Mouse (Mus musculus) megakaryocyte progenitor cell, adult 5-6 weeks (primary cell): ENCODE results near the gene Sdhc. TPM values are rescaled to one million over a fixed set of nuclear protein-coding genes. Genes with fewer than 3 reads are reported as not detected.

Source experiments
- ATAC-seq: replicated peaks from 2 replicates; pipeline ENCODE4 v1.8.0; 2016; ENCODE audit warnings: mild to moderate bottlenecking, moderate TSS enrichment, inconsistent platforms; ENCODE audit not compliant: poor library complexity
- total RNA-seq, 2 experiments: library from RNA; stranded (forward) in 1 of 2; stranded (reverse) in 1 of 2; fragments of 157-497, 149-512 nt in 1 of 2; fragments of 200-1000 nt in 1 of 2; gene quantifications; 2 replicates each; pipeline versions ENCODE4 v1.2.3 to v1.2.4; 2015 to 2017

The Sdhc gene
- total RNA-seq, 2 experiments from 2014 or later = 69.4 to 154 TPM

DNA sequence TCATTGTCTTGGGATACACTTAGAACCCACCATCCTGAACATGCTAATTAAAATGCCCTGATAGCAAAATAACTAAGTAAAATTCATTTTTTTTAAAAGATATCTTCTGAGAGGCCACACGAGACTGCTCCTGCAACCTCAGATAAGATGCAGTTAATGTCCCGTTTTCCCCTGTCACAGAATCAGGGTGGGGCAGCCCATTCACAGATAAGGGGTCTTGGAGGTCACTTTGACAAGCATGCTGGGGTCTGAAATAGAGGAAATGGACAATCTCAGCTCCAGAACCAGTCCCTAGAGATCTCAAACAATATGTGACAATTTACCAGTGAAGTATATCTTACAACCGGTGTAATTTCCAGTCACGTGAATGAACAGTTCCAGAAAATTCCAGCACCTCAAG is 34.1 kb downstream of the Sdhc start:
- ATAC-seq = no peak

DNA sequence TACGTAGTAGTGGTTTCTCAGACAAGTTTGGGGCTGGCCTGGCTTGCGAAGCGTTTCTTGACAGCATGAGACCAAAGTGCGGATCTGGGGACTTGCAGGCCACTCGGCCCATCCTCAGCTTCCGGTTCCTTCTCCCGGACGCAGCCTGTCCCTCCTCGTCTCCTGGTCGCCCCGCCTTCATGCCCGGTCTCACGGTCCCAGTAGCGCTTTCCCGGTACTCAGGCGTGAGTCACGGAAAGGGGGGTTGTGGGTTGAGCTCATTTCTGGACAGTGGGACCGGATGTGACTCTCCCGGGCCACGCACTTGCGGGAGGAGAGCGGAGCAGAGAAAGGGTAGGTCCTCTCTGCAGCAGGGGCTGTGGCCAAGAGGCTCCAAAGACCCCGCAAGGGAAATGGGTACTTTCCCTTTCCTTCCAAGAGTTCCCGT is 36.5 kb downstream of the Sdhc start, which contains the start of gene Cfap126:
Gene Cfap126, plus strand, starts transcription at position 46 of the 427 bp plus-strand sequence.
- peak; percentile 51 for ATAC-seq

DNA sequence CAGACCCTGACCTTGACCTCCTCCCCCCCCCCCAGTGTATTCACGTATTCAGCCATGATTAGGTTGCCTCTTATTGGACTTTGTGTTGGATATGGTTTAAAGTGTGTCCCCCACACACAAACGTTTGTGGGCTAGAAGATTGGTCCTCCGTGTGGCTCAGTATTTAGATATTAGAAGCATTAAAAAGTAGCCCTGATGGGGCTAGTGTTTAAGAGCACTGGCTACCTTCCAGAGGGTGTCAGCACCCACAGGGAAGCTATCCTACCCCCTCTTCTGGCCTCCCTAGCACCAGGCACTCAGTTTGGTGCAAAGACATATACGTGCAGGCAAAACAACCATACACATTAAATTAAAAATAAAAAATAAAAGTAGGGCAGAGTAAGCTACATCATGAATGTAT is 37.4 kb downstream of the Sdhc start:
- no peak for ATAC-seq

DNA sequence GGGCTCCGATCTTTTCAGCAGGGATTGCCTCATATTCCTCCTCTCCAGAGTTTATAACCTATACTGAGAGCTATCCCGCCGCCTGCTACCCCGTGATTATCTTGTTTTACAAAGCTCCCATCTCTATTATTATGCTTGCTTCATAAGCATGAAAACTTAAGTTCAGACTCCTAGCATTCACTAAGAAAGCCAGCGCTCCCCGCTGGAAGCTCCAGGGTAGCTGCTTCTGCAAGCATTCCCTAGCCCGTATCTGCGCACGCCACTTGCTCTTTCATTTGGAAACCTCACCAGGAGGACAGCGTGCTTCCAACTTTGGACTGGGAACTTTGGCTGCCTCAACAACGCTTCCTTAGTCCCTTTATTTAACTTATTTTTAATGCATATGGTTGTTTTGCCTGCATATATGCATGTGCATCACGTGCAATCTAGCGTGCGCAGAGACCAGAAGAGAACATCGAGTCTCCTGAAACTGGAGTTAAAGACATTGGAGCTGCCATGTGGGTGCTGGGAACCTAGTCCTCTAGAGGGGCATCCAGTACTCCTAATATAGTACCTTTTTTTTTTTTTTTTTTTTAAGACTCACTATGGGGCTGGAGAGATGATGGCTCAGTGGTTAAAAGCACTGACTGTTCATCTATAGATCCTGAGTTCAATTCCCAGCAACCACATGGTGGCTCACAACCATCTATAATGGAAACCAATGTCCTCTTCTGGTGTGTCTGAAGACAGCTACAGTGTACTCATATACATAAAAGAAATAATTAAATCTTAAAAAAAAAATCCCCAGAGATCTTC is 38.4 kb downstream of the Sdhc start:
- peak; percentile 18 for ATAC-seq

DNA sequence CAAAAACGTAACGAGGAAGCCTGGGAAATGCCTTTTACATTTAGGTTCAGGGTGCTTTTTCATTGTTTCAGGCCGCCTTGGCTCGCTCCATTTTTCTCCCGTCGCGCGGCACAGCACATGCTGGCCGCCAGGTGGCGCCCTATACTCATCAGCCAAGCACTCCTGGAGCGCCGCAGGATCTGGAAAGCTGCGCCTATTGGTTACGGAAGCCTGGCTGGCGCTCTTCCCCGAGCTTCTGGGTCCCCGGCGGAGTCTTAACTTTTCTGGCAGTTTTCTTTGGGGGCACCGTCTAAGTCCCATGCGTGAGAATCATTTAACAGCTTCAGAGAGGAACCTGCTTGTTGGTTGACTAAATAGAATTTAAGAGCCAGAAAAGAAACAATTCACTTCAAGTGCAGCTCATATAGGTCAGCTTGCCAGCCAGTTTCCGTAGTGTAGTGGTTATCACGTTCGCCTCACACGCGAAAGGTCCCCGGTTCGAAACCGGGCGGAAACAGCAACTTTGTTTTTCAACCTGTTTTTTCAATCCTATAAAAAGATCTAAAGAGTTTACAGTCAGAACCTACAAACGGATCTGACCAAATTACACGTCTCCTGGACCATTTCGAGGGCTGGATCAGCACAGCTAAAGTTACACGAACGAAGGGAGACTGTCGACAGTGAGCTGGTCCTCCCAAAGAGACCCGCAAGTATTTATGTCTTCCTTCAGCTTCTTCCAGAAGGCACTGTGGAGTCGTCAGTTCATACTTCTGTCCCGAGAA is 39.2 kb downstream of the Sdhc start:
- ATAC-seq = peak; percentile 78

DNA sequence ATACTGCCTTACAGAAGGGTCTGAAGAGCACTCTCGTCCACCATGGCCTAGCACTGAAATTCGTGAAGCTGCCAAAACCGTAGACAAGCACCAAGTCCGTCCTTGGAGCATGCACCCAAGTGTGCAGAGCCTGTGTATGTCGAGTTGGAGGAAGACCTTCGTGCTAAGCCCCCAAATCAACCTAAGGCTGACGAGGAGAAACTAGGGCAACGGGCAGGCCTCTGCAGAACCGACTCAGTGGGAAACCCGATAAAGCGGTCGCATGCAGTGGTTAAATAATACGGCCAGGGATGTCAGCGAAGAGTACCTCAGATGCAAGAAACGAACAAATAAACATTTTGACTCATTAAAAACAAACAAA is 39.8 kb downstream of the Sdhc start:
- no peak for ATAC-seq

DNA sequence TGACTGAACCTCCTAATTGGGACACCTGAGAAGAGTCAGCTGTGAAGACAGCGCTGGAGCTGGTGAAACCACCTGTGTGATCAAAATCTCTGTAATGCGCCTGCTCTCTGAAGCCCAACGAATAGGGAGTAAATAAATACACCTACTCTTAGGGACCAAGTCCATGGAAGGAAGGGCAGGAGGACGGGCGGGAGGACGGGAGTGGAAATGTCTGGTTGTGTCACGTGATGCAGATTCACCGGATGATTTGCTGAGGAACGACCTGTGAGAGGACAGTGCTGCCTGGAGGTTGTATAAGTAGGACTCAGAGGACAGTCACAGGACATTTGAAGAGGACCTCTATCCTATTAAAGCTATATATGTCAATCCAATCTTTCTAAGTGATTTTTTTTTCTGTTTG is 40.8 kb downstream of the Sdhc start:
- ATAC-seq = no peak

DNA sequence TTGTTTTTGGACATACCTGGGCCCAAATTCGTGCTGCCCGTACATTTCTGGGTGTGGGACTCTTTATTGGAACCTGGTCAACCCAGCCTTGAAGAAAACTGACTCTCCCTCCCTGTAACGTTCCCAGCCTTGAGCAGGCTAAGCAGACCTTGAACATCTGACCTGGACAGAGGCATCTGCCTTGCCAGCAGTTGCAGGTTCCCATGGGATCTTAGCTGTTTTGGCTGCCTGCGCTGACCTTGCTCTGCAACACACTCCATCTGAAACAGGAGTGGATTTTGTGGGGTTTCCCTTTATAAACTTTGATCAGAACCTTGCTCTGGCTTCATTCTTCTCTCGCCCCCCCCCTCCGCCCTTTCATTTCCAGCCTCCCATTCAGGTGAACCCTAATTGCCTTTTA is 45.2 kb downstream of the Sdhc start:
- ATAC-seq = no peak

DNA sequence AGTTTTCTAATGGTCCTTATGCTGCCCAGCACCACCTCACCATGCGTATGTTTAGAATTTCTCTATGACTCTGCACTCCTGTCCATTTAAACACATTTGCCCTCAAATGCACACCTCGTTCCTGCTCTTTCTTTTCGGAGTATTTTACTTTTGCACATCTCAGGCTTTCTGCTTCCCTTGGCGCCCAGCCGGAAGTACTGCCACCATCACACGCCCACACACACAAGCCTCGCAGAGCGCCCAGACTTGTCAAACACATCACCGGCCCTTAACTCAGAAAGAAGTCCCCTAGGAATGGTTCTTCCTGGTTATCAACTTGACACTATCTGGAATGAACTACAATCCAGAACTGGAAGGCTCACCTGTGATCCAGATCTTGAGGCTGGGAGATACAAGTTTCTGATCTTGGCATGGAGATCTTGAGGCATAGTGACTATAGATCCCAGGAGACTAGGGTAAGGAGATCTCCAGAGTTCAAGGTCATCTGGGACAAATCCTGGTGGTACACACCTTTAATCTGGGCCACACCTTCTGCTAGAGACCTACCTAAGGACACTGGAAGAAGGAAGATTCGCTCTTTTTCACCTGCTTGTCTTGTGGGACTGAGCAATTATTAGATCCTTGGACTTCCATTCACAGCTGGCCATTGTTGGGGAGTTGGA is 47.1 kb downstream of the Sdhc start:
- ATAC-seq = peak; percentile 51

DNA sequence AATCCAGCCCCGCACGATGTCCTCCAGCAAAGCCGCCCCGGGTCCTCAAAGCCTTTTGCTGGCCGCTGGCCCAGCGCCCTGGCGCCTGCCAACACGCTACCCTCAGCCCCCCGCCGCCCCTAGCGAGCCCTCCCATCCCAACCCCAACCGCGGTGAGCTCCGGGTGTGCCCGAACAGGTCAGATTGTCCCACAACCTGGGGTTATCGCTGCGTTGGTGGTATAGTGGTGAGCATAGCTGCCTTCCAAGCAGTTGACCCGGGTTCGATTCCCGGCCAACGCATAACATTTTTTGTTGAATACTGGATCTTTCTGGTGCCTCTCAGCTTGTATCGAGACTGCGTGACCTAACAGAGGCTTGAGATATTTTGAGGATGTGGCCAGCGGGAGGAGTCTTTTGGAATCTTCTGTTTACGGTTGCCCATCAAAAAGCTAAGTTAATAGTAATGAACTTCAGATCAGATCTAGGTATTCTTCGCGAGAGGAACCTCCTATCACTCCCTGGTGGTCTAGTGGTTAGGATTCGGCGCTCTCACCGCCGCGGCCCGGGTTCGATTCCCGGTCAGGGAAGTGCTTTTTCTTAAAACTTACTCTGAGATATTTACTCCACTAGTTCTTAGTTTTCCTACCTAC is 47.7 kb downstream of the Sdhc start:
- ATAC-seq = peak; percentile 56

DNA sequence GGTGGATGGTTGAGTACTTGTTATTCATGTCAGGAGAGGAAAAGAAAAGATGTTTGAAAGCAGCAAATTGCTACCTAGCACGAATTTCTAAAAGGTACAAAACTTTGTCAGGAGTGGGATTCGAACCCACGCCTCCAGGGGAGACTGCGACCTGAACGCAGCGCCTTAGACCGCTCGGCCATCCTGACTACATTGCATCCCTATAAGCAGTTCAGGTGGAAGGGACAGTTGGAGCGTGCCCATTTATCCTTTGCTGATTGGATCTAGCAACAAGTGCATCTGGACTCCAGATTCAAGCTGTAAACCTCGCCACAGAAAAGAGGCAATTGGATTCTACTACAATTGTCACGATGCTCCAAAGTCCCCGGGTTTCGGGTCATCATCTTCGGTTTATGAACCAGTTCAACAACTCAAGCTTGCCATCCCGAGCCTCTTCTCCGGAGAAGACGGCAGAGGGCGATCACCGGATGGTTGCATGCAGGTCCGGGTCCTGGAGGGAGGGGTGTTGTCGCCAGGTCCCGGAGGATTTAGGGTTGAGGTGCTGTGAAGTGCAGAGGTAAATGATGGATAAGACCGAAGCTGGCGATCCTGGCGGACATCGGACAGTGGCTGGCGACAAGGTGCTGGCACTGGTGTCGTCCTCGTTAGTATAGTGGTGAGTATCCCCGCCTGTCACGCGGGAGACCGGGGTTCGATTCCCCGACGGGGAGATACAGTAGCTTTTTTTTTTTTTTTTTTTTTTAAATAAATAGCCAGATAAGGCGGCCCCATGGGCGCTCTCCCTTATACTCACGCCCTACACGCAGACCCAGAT is 48.5 kb downstream of the Sdhc start:
- ATAC-seq = peak; percentile 63

DNA sequence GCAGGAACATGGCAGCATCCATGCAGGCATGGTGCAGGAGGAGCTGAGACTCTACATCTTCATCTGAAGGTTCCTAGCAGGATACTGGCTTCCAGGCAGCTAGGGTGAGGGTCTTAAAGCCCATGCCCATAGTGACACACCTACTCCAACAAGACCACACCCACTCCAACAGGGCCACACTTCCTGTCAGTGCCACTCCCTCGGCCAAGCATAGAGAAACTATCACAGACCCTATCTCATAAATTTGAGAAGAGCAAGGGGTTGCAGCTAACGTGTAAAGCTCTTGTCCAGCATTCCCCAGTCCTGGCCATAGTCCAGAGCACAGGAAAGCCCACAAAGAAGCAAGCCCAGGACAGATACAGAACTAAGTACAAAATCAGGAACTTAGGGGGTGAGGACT is 49.4 kb downstream of the Sdhc start:
- ATAC-seq = no peak

DNA sequence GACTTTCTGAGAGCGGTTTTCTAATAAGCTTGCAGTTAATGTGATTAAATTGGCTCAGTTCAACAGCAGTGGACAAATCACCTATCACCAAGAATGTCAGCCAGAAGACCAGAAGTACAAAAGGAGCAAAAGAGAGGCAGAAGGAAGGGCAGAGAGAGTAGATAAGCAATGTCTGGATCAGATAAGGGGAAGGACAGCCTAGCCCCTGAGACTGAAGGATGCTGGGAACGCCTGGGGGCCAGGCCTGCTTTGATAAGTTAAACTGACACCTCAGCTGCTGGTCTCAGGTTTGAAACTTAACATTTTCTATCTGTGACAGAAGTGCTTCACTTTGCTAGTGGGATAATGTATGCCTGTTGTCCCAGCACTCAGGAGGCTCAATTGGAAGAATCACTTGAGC is 52.8 kb downstream of the Sdhc start:
- peak; percentile 58 for ATAC-seq

DNA sequence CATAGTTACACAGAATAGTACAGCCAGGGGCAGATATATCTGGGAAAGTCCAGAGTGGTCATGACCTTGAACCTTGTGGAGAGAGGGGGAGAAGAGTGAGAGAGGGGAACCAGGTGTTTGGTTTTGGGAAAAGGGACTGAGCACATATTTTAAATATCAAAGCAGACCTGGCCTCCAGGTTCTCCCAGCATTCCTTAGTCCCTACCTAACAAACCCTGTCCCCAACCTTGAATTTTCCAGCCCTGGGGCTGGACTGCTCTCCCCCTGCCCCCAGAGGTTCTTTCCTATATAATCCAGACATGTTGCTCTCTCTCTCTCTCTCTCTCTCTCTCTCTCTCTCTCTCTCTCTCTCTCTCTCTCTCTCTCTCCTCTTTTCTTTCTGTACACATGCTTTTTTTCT is 53.3 kb downstream of the Sdhc start:
- ATAC-seq = no peak

DNA sequence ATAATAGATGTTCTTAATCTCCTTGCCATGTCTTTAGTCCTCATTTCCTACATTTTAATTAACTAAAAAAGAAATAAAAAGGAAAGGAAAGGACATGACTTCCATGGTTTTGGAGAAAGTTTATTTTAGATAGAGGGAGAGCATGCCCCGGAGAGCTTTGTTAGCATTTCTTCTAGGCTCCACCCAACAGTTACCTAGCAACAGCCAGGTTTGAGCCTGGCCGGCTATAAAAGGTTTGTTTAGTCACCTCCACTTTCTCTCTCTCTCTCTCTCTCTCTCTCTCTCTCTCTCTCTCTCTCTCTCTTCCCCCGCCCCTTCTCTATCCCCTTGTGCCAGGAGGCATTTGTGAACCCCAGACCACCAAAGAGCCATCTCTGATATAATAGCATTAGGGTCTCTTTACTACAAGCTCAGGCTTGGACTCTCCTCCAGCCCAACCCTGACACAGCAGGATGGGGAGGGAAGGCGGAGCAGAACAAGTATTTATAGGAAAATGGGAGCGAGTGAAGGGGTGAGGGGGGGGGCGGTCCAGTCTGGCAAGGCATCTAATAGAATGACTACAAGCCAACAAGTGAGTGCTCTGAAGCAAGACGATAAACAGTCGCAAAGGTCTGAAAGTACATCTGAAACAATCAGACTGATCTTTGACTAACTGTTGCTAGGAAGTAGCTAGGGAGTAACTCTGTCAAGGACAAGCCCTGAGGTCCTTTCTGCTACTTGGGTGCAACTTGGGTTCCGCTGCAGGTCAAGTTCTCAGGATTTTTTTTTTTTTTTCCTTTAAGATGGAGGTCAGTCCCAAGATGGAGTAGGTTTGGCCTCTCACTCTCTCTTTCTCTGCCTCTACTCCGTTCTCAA is 54.1 kb downstream of the Sdhc start:
- ATAC-seq = no peak

DNA sequence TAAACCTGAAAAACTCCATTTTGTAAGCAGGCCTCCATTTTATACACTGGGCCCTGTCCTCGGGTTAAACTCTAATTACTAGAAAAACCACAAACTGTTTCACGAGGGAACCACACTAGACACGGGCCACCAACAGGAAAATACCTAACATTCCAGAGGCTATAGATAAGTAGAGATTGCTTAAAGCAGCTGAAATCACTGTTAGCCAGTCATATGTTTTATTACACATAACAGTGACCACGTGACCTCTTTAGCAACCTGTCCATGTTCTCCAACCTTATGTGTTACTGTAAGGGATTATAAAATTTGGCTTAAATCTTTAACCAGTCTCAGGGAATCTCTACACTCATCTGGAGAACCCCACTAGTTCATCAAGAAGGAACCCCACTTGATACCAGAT is 56.0 kb downstream of the Sdhc start:
- ATAC-seq = no peak

DNA sequence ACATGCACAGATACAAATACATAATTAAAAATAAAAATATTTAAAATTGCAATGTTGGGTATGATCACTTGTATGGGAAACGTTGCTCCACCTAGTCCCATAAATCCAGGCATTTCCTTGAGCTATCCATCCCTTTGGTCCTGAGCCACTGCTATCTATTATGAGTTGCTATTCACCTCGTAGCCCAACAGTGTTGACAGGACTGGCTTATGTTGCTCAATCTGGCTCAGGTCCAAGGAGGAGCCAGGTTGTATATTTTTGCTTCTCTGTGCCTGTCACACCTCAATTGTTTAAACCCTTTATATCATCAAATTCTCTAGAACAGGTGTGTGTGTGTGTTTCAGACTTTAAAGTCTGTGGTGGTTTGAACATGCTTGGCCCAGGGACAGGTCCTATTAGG is 59.6 kb downstream of the Sdhc start:
- no peak for ATAC-seq

DNA sequence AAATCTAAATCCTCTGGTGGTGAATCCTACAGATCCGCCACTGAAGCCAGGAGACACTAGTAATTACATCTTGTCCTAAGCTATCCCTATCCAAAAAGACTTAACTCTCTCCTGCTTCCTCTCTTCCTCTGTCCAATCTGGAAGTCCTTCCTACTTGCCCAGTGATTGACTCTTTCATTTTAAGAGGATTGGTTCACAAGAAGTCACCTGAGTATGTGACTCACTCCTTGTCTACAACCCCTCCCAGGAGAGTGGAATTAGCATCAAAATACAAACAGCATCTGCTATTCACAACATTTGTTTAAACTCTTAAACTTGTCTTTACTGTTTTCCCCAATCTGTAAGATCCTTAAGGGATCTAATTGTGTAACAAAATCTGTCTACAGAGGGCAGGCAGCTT is 60.5 kb downstream of the Sdhc start:
- ATAC-seq = no peak

DNA sequence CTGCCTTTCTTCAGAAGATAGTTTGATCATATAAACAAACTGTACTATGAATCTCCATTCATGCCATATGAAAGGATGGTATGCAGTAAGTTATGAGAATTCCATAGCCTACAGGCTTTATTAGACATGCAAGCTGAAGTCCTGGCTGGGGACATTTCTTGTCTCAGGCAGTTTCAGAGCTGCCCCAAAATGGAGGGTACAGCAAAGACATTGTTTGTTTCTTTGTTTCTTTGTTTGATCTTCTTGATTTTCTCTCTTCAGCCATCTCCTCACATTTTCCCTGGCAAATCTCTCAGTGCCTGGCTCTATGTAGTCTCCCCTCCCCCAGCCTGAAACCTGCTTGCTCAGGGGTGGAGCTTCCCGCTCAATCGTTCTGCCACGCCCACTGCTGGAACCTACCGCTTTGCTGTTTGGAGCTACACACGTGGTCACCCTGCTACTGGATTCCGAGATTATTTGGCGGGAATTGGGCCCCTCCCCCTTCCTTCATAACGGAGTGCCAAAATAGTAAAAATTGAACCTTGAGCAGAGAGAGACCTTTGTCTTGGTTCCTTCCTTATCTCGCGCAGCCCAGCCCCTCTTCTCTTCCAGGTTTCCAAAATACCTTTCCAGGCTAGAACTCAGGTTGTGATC is 62.0 kb downstream of the Sdhc start:
- 0 out of 2 replicates have a peak, but pooled peaks have one; percentile 23 for ATAC-seq
